Mouse (Mus musculus) liver, embryonic 15.5 days (tissue): ENCODE measurements around the gene Pygo1. TPM values are rescaled to one million over a fixed set of nuclear protein-coding genes. Genes with fewer than 3 reads are reported as not detected.

ENCODE experiments used
- ATAC-seq: fragments of 200-750 bp; cut with Nextera tagmentation; 2 replicates; pipeline ENCODE4 v1.8.0; 2017; ENCODE audit warnings: moderate number of reproducible peaks, mild to moderate bottlenecking, moderate library complexity; ENCODE audit not compliant: insufficient read depth
- H3K27ac ChIP-seq: fragments of 300-500 bp; sonication (generic); replicated peaks from 2 replicates; pipeline ENCODE4 v1.5.1; 2015; ENCODE audit warnings: mild to moderate bottlenecking, inconsistent platforms
- H3K27me3 ChIP-seq: fragments of 300-500 bp; sonication (generic); 2 replicates; pipeline ENCODE4 v1.6.1; 2015; ENCODE audit warnings: mild to moderate bottlenecking, inconsistent platforms
- H3K36me3 ChIP-seq: fragments of 300-500 bp; sonication (generic); replicated peaks from 2 replicates; pipeline ENCODE4 v1.6.1; 2015; ENCODE audit warnings: moderate library complexity, mild to moderate bottlenecking, inconsistent platforms
- H3K4me1 ChIP-seq: fragments of 300-500 bp; sonication (generic); replicated peaks from 2 replicates; pipeline ENCODE4 v1.6.1; 2015; ENCODE audit warnings: inconsistent platforms
- H3K4me2 ChIP-seq: fragments of 300-500 bp; sonication (generic); 2 replicates; pipeline ENCODE4 v1.6.1; 2015; ENCODE audit warnings: moderate library complexity, mild to moderate bottlenecking, inconsistent platforms
- H3K4me3 ChIP-seq: fragments of 300-500 bp; sonication (generic); replicated peaks from 2 replicates; pipeline ENCODE4 v1.5.1; 2015; ENCODE audit warnings: mild to moderate bottlenecking, inconsistent platforms
- H3K9ac ChIP-seq: fragments of 300-500 bp; sonication (generic); 2 replicates; pipeline ENCODE4 v1.6.1; 2015; ENCODE audit warnings: moderate library complexity, mild to moderate bottlenecking, inconsistent platforms
- H3K9me3 ChIP-seq: fragments of 300-500 bp; sonication (generic); replicated peaks from 2 replicates; pipeline ENCODE4 v1.6.1; 2016; ENCODE audit warnings: inconsistent platforms
- WGBS: fragments of 180-500 bp; shearing (Covaris S2); methylation state at CpG from one replicate; pipeline ENCODE4 v1.1.7; 2015; ENCODE audit warnings: mixed read lengths; ENCODE audit not compliant: insufficient replicate concordance; 5-methylcytosine and 5-hydroxymethylcytosine counted together
- polyA plus RNA-seq: library from polyadenylated mRNA; unstranded; fragments of >200 nt; fragmentation: Nextera tagmentation; extraction: Ambion mirVana; gene quantifications from 2 replicates; pipeline ENCODE4 v1.2.1, GENCODE M21; 2015

The Pygo1 gene
- polyA plus RNA-seq = 0.10 and 0.12 TPM in 2 replicates

DNA sequence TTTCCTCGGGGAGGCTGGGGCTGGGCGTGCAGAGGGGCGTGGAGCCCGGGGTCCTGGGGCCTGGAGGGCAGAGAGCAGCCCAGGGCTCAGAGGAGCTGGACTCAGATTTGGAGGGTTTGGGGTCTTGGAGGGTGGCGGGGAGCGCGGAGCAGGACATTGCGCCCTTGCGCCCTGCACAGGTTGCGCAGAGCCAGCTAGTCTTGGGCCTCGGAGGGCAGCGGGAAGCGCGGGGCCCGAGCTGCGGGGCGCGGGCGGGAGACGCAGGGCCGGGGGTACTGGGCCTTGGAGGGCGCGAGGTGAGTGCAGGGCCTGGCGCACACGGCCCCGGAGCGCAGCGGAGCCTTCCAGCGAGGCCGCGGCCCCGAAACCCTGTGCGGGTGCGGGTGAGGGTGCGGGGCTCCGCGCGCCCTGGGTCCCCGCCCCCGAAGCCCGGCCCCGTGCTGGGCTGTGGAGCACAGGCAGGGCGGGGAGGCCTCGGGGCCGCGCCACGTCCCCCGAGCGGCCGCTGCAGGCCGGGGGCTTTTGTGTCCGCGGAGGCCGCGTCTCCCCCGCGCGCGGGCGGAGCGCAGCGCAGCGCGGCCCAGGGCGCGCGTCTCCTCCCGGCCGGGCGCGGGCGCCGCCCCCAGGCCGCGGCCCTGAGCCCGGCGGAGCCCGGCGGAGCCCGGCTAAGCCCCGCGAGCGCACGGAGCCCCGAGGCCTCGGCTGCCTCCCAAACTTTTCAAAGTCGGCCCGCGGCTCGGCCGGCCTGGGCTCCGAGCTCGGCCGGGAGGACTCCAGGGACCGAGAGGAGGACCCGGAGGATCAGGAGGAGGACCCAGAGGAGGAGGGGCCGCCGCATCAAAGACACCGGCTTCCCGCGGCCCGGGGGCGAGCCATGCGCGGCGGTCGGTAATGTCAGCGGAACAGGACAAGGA, at the start of gene Pygo1:
TSS of gene Pygo1 (plus strand) at position 625 of the 914 bp plus-strand sequence.
- ATAC-seq = peak; percentile 31; the same call in 1 of the 2 replicates
- Histone ChIP-seq H3K4me2 (peak within 1 kb of the TSS; percentile 69), H3K27ac (no peak within 1 kb of the TSS), H3K36me3 (no peaks in the 10 kb centered on the region), H3K4me1 (peaks cover 5% of the 10 kb centered on the region; the same call in 1 of the 2 replicates), H3K9ac (0 out of 2 replicates have a peak within 1 kb of the TSS, but pooled peaks have one; percentile 8), H3K9me3 (no peaks in the 10 kb centered on the region), H3K27me3 (peaks cover 72% of the 10 kb centered on the region), H3K4me3 (peak within 1 kb of the TSS; percentile 53)
- under 1% methylated on average over 107 of the region's 108 CpGs for WGBS

DNA sequence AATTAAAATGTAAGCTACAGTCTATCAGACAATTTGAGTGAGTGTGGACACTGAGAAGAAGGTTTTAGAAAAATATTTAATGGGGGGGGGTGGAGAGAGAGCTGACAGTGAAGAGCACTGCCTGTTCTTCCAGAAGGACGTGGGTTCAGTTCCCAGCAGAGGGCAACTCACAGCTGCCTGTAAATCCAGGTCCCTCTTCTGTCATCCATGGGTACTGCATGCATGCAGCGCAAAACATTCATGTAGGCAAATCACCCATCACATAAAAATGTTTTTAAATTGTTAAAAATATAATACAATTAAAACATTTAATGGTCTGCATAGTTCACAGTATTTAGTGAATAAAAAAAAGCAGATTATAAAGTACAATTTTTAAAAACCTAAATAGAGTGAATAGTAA, 49.6 kb upstream of the Pygo1 start:
- H3K4me3 ChIP-seq = no peak overlapping the region
- ATAC-seq = no peak
- H3K4me1 ChIP-seq = 0 out of 2 replicates have a peak, but pooled peaks cover 4% of the 10 kb centered on the region
- H3K4me2 ChIP-seq = no peak overlapping the region
- H3K9me3 ChIP-seq = no peaks in the 10 kb centered on the region
- 67% methylated on average over 2 of the region's 2 CpGs for WGBS
- no peaks in the 10 kb centered on the region for H3K27me3 ChIP-seq
- H3K27ac ChIP-seq = no peak overlapping the region
- no peak overlapping the region for H3K9ac ChIP-seq
- H3K36me3 ChIP-seq = no peaks in the 10 kb centered on the region

GRCm38 (mm10) chr9:72877905-72878304, 47.5 kb upstream of the Pygo1 start:
- Histone ChIP-seq H3K9me3 (no peaks in the 10 kb centered on the region), H3K4me1 (0 out of 2 replicates have a peak, but pooled peaks cover 8% of the 10 kb centered on the region), H3K27ac (no peak overlapping the region), H3K4me2 (no peak overlapping the region), H3K27me3 (no peaks in the 10 kb centered on the region), H3K9ac (no peak overlapping the region), H3K36me3 (no peaks in the 10 kb centered on the region), H3K4me3 (no peak overlapping the region)
- ATAC-seq = no peak
- WGBS = 26% methylated on average over 11 of the region's 11 CpGs

GRCm38 (mm10) chr9:72878656-72879055, 46.8 kb upstream of the Pygo1 start:
- Histone ChIP-seq H3K4me3 (no peak overlapping the region), H3K4me2 (no peak overlapping the region), H3K9me3 (no peaks in the 10 kb centered on the region), H3K36me3 (no peaks in the 10 kb centered on the region), H3K27ac (no peak overlapping the region), H3K4me1 (0 out of 2 replicates have a peak, but pooled peaks cover 8% of the 10 kb centered on the region), H3K9ac (no peak overlapping the region), H3K27me3 (no peaks in the 10 kb centered on the region)
- 55% methylated on average over 6 of the region's 6 CpGs for WGBS
- ATAC-seq = no peak

- Histone ChIP-seq H3K4me2 (no peak overlapping the region), H3K9ac (no peak overlapping the region), H3K4me1 (0 out of 2 replicates have a peak, but pooled peaks cover 8% of the 10 kb centered on the region), H3K36me3 (no peaks in the 10 kb centered on the region), H3K9me3 (no peaks in the 10 kb centered on the region), H3K27me3 (no peaks in the 10 kb centered on the region), H3K4me3 (no peak overlapping the region), H3K27ac (no peak overlapping the region)
- WGBS = 64% methylated on average over 3 of the region's 3 CpGs
- ATAC-seq = no peak
These were observed 45.8 kb upstream of the Pygo1 start for GRCm38 (mm10) chr9:72879601-72880000.

- no peak overlapping the region for H3K4me2 ChIP-seq
- ATAC-seq = no peak
These were observed 45.1 kb upstream of the Pygo1 start for GRCm38 (mm10) chr9:72880225-72880960.

GRCm38 (mm10) chr9:72881026-72881768, 44.2 kb upstream of the Pygo1 start:
- ATAC-seq = peak; percentile 22; the same call in 1 of the 2 replicates
- Histone ChIP-seq H3K4me2 (no peak overlapping the region), H3K4me3 (no peak overlapping the region), H3K36me3 (no peaks in the 10 kb centered on the region), H3K27me3 (no peaks in the 10 kb centered on the region), H3K4me1 (0 out of 2 replicates have a peak, but pooled peaks cover 8% of the 10 kb centered on the region), H3K27ac (0 out of 2 replicates have a peak overlapping the region, but pooled peaks have one; percentile 3), H3K9me3 (no peaks in the 10 kb centered on the region), H3K9ac (no peak overlapping the region)
- 12% methylated on average over 15 of the region's 15 CpGs for WGBS

More at GRCm38 (mm10) chr9:72880225-72880960, 45.1 kb upstream of the Pygo1 start:
- 46% methylated on average over 16 of the region's 16 CpGs for WGBS
- Histone ChIP-seq H3K4me1 (0 out of 2 replicates have a peak, but pooled peaks cover 8% of the 10 kb centered on the region), H3K36me3 (no peaks in the 10 kb centered on the region), H3K9me3 (no peaks in the 10 kb centered on the region), H3K27ac (no peak overlapping the region), H3K4me3 (no peak overlapping the region), H3K27me3 (no peaks in the 10 kb centered on the region), H3K9ac (no peak overlapping the region)

DNA sequence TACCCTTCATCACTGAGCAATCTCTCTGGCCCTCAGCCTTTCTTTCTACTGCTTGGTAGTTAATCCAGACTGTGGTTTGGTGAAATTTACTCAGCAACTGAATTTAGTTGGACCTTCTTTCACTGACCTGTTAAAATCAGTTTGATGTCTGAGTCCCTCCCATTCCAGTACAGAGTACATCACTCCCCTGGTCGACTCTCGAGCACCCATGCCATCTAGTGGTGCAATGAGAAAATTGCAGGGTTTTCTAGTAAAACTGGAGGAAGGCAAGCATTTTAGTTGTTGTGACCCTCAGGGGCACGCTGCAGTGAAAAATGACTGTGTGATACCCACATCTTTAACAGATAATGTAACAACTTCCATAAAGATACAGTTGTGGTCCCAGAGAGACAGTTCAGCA, 41.5 kb upstream of the Pygo1 start:
- H3K9ac ChIP-seq = no peak overlapping the region
- no peaks in the 10 kb centered on the region for H3K27me3 ChIP-seq
- ATAC-seq = no peak
- no peaks in the 10 kb centered on the region for H3K36me3 ChIP-seq
- no peak overlapping the region for H3K4me3 ChIP-seq
- WGBS = 10% methylated on average over 3 of the region's 3 CpGs
- no peaks in the 10 kb centered on the region for H3K9me3 ChIP-seq
- H3K4me1 ChIP-seq = 0 out of 2 replicates have a peak, but pooled peaks cover 8% of the 10 kb centered on the region
- no peak overlapping the region for H3K27ac ChIP-seq
- no peak overlapping the region for H3K4me2 ChIP-seq

- H3K9ac ChIP-seq = no peak overlapping the region
- ATAC-seq = no peak
- H3K4me2 ChIP-seq = no peak overlapping the region
- no peaks in the 10 kb centered on the region for H3K36me3 ChIP-seq
- H3K9me3 ChIP-seq = no peaks in the 10 kb centered on the region
- no peaks in the 10 kb centered on the region for H3K27me3 ChIP-seq
- WGBS = 55% methylated on average over 1 of the region's 1 CpGs
- H3K27ac ChIP-seq = no peak overlapping the region
- no peak overlapping the region for H3K4me3 ChIP-seq
- no peaks in the 10 kb centered on the region for H3K4me1 ChIP-seq
These were observed 35.7 kb upstream of the Pygo1 start for GRCm38 (mm10) chr9:72889777-72890176.

DNA sequence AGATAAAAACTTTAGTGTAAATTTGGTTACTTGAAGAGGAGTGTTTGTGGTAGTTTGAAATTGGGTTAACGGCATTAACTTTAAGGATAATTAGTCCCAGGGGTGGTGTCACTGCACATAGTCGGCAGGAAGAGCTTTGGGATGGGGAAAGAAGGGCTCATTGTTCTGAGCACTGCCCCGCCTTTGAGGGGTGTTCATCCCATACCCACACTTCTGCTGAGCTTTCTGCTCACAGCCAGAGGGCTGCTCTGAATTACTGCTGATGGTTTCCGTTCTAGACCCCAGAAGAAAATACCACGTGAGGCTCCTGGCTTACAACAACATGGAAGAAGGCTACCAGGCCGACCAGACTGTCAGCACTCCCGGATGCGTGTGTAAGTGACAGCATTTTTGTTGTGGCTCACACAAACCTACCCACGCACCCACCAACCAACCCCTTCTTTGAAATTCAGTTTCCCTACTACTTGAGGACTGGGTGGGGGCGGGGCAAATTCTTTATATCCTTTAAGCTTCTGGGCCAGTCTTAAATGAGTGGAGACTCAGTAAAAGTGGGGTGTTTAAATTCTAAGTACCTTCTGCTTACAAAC, 34.9 kb upstream of the Pygo1 start:
- Histone ChIP-seq H3K4me3 (no peak overlapping the region), H3K36me3 (no peaks in the 10 kb centered on the region), H3K9ac (no peak overlapping the region), H3K27ac (no peak overlapping the region), H3K4me1 (no peaks in the 10 kb centered on the region), H3K4me2 (no peak overlapping the region), H3K27me3 (no peaks in the 10 kb centered on the region), H3K9me3 (no peaks in the 10 kb centered on the region)
- 62% methylated on average over 10 of the region's 10 CpGs for whole genome bisulfite sequencing
- no peak for ATAC-seq
